Mouse (Mus musculus) cerebellum, postnatal 36 days (tissue): ENCODE data around the gene Olfr115.

Experiments used
- DNase-seq, 2 experiments: peaks; one replicate each; pipeline ENCODE4 v3.0.0; 2021 to 2022; ENCODE audit warnings: mixed read lengths in 2 of 2

Olfr115 gene

GRCm38 (mm10) chr17:37627009-37627408 lies at the start of gene Olfr115, which contains the start of gene Olfr116:
Olfr115 (minus strand) TSS chr17:37627109.
Olfr116 (minus strand) TSS chr17:37627199.
- DNase-seq, result no peak

DNA sequence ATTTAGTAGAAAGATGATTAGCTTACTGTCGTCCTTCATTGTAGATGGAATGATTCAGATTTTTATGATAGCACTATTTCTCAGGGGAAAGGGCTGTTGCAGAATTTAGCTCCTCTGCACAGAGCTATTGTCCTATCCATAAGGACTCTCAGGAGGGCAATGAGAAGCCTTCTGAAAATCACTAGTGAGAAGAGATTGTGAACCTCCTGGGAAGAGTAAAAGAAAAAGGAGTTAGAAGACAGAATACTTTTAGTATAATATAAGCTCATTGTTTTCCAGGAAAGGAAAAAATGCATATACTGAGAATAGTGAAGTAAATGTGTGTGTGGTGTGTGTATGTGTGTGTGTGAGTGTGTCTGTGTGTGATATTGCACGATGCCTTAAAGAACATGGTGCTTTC lies 39.8 kb upstream of the Olfr115 start, which contains the start of gene Olfr118:
Gene Olfr118 (plus strand): TSS at position 301 of the 400 bp plus-strand sequence.
- DNase-seq, result no peak

DNA sequence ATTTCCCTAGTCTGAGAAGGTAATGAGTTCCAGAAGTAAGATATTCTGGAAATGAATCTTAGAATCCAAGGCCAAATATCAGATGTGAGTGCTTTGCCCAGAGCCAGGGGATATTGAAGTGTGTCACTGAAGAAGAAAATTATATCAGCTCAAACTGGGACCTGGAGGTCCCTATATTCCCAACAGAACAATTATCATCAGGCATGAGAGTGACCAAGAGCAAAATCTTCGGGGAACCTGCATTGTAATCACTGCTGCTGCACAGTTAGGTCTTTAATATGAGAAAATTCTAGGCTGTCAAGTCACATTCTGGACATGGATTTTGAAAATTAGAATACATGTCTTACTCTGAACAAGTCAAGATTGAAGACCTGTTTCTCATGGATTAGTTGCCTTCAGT lies 36.8 kb upstream of the Olfr115 start, which contains the start of gene Olfr117:
Gene Olfr117 (minus strand): TSS at position 101 of the 400 bp plus-strand sequence.
- DNase-seq, result no peak

GRCm38 (mm10) chr17:37592643-37593042 lies 34.3 kb downstream of the Olfr115 start, which contains the start of gene Olfr114:
Olfr114 (minus strand) TSS chr17:37592743.
- no peak for DNase-seq

GRCm38 (mm10) chr17:37577563-37577962 lies 49.3 kb downstream of the Olfr115 start, which contains the start of gene Olfr113:
Olfr113 (minus strand) TSS chr17:37577663.
- no peak for DNase-seq

- DNase-seq, result no peak
These were observed 57.6 kb downstream of the Olfr115 start, which contains the start of gene Olfr112 for GRCm38 (mm10) chr17:37569351-37569750. Olfr112 (minus strand) TSS chr17:37569451.
